Mouse (Mus musculus): ENCODE measurements at regions not wholly inside any gene's neighbourhood (a gene's known extent, or its start where the extent isn't known, plus 50 kb on each side); places are given as distances from the start of the nearest gene placed in this dataset.

- Histone ChIP-seq H3K9me3 (no peaks in the 10 kb centered on the region), H3K4me2 (replicated peaks) (no peak overlapping the region), H3K27ac (replicated peaks) (no peak overlapping the region), H3K9ac (replicated peaks) (no peak overlapping the region), H3K4me1 (no peaks in the 10 kb centered on the region), H3K27me3 (no peaks in the 10 kb centered on the region), H3K36me3 (no peaks in the 10 kb centered on the region), H3K4me3 (no peak overlapping the region)
- 0 out of 2 replicates have a peak, but pooled peaks have one; percentile 43 for ATAC-seq (replicated peaks)
Measured at GRCm38 (mm10) chrX:118599316-118599715, 118.8 kb upstream of the Tgif2lx1 start.

- Histone ChIP-seq H3K4me3 (no peak overlapping the region), H3K4me2 (replicated peaks) (no peak overlapping the region), H3K9me3 (no peaks in the 10 kb centered on the region), H3K4me1 (no peaks in the 10 kb centered on the region), H3K27me3 (no peaks in the 10 kb centered on the region), H3K27ac (replicated peaks) (no peak overlapping the region), H3K36me3 (no peaks in the 10 kb centered on the region), H3K9ac (replicated peaks) (no peak overlapping the region)
- ATAC-seq (replicated peaks) = peak; percentile 79
- WGBS = 38% methylated on average over 1 of the region's 1 CpGs
Measured at GRCm38 (mm10) chrX:118596346-118596622, 115.7 kb upstream of the Tgif2lx1 start.

- Histone ChIP-seq H3K27me3 (no peaks in the 10 kb centered on the region), H3K36me3 (no peaks in the 10 kb centered on the region), H3K4me1 (no peaks in the 10 kb centered on the region), H3K4me3 (no peak overlapping the region), H3K9ac (replicated peaks) (no peak overlapping the region), H3K9me3 (no peaks in the 10 kb centered on the region), H3K4me2 (replicated peaks) (no peak overlapping the region), H3K27ac (replicated peaks) (no peak overlapping the region)
- peak; percentile 82 for ATAC-seq (replicated peaks)
- WGBS = 20% methylated on average over 4 of the region's 4 CpGs
Measured at GRCm38 (mm10) chrX:118595504-118596345, 115.2 kb upstream of the Tgif2lx1 start.
